Mouse (Mus musculus) spleen, adult 2 months (tissue): Measurements from ENCODE around the gene Tmem221. TPM values are rescaled to one million over a fixed set of nuclear protein-coding genes. Genes with fewer than 3 reads are reported as not detected.

Experiments used
- DNase-seq, 2 experiments: peaks; one replicate each; pipeline versions ENCODE4 v3.0.0 to v3.0.0-alpha.2; 2012 to 2021; ENCODE audit warnings: low spot score in 2 of 2, low read depth in 1 of 2
- H3K27ac ChIP-seq: fragments of 200-500 bp; 2 replicates; pipeline ENCODE4 v1.5.1; 2012; ENCODE audit warnings: low read length, inconsistent platforms; ENCODE audit not compliant: insufficient read depth
- H3K27me3 ChIP-seq: fragments of 200-500 bp; 2 replicates; pipeline ENCODE4 v1.6.1; 2012; ENCODE audit warnings: mild to moderate bottlenecking, moderate library complexity, low read length, inconsistent platforms; ENCODE audit not compliant: control insufficient read depth, insufficient read depth
- H3K36me3 ChIP-seq: fragments of 200-500 bp; 2 replicates; pipeline ENCODE4 v1.6.1; 2012; ENCODE audit warnings: mild to moderate bottlenecking, low read length, inconsistent platforms; ENCODE audit not compliant: control insufficient read depth, insufficient read depth
- H3K4me1 ChIP-seq: fragments of 200-500 bp; 2 replicates; pipeline ENCODE4 v1.6.1; 2011; ENCODE audit warnings: inconsistent platforms; ENCODE audit not compliant: control insufficient read depth, insufficient read depth, insufficient read length
- H3K4me3 ChIP-seq: fragments of 200-500 bp; 2 replicates; pipeline ENCODE4 v1.5.1; 2011; ENCODE audit warnings: mild to moderate bottlenecking, inconsistent platforms; ENCODE audit not compliant: insufficient read depth, insufficient read length; ENCODE audit errors: extremely low read depth
- CTCF ChIP-seq: fragments of 200-500 bp; IDR thresholded peaks from 2 replicates; pipeline ENCODE4 v1.5.1; 2011; ENCODE audit warnings: mild to moderate bottlenecking, inconsistent platforms; ENCODE audit not compliant: insufficient read depth, insufficient read length, insufficient replicate concordance; ENCODE audit errors: extremely low read depth
- POLR2A ChIP-seq: fragments of 200-500 bp; IDR thresholded peaks from 2 replicates; pipeline ENCODE4 v1.6.1; 2011; ENCODE audit warnings: low read depth, low read length, inconsistent platforms
- WGBS: fragments of 180-500 bp; shearing (Covaris S2); methylation state at CpG from one replicate; pipeline ENCODE4 v1.1.7; 2018; 5-methylcytosine and 5-hydroxymethylcytosine counted together
- polyA plus RNA-seq: library from polyadenylated mRNA; depleted of rRNA; stranded (reverse); fragments of >200 nt; gene quantifications from 2 replicates; pipeline ENCODE4 v1.2.3, GENCODE M21; 2012; rRNA removed

Gene Tmem221
- polyA plus RNA-seq, 1 experiment = 8.5 TPM

DNA sequence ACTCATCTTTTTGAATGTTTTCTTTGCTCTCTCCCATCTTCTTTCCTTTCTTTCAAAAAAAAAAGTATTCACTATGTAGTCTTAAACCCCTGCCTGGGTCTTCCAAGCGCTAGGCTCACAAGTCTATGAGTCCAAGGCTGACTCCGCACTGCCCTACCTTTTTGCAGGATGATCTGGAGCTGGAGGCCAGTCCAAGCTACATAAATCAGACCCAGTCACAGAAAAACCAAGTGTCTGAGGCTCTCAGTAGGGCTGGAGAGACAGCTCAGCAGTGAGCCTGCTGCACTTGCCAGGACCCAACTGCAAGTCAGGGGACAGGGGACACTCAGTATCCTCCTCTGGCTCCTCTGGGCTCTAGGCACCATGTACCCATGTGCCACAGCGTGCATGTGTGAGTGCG is 54.3 kb downstream of the Tmem221 start:
- DNase-seq = no peak
- Histone ChIP-seq H3K27me3 (no peaks in the 10 kb centered on the region), H3K4me3 (no peak overlapping the region), H3K36me3 (no peaks in the 10 kb centered on the region), H3K4me1 (no peaks in the 10 kb centered on the region; the same call in 1 of the 2 replicates), H3K27ac (no peak overlapping the region; the same call in 1 of the 2 replicates)
- TF ChIP-seq CTCF = no peak
- TF ChIP-seq POLR2A = no peak
- 92% methylated on average over 4 of the region's 4 CpGs for WGBS

Other genes with a start within 250 kb of the Tmem221 start
- gene Use1, start 192.0 kb downstream of the Tmem221 start, polyA plus RNA-seq = 104 and 113 TPM in 2 replicates
- 16.8 and 20.6 TPM in 2 replicates for gene Ocel1, start 187.6 kb downstream of the Tmem221 start, polyA plus RNA-seq
- gene Nr2f6, start 176.9 kb downstream of the Tmem221 start, polyA plus RNA-seq = 59.4 and 88.0 TPM in 2 replicates
- 14.7 and 18.4 TPM in 2 replicates for gene Ushbp1, start 163.1 kb downstream of the Tmem221 start, polyA plus RNA-seq
- 104 and 128 TPM in 2 replicates for gene Babam1, start 162.0 kb downstream of the Tmem221 start, polyA plus RNA-seq
- gene Ankle1, start 152.9 kb downstream of the Tmem221 start, polyA plus RNA-seq = 15.0 and 19.4 TPM in 2 replicates
- 55.1 and 75.0 TPM in 2 replicates for gene Abhd8, start 95.2 kb downstream of the Tmem221 start, polyA plus RNA-seq
- 46.4 and 69.8 TPM in 2 replicates for gene Mrpl34, start 93.9 kb downstream of the Tmem221 start, polyA plus RNA-seq
- 67.8 and 83.4 TPM in 2 replicates for gene Dda1, start 89.7 kb downstream of the Tmem221 start, polyA plus RNA-seq
- 15.1 and 20.2 TPM in 2 replicates for gene Ano8, start 72.9 kb downstream of the Tmem221 start, polyA plus RNA-seq
- gene Gtpbp3, start 70.8 kb downstream of the Tmem221 start, polyA plus RNA-seq = 26.3 and 33.3 TPM in 2 replicates
- gene Plvap, start 47.1 kb downstream of the Tmem221 start, polyA plus RNA-seq = 383 and 496 TPM in 2 replicates
- gene Ccdc194, start 33.2 kb downstream of the Tmem221 start, polyA plus RNA-seq = 0.08 and 0.11 TPM in 2 replicates
- 371 and 457 TPM in 2 replicates for gene Bst2, start 21.4 kb downstream of the Tmem221 start, polyA plus RNA-seq
- gene Mvb12a, start 15.9 kb downstream of the Tmem221 start, polyA plus RNA-seq = 89.9 and 119 TPM in 2 replicates
- not detected in 2 replicates for gene Nxnl1, start 7.7 kb upstream of the Tmem221 start, polyA plus RNA-seq
- 38.2 and 47.0 TPM in 2 replicates for gene Slc27a1, start 10.0 kb upstream of the Tmem221 start, polyA plus RNA-seq
- 171 and 224 TPM in 2 replicates for gene Pgls, start 33.3 kb upstream of the Tmem221 start, polyA plus RNA-seq
- gene Fam129c, start 38.8 kb upstream of the Tmem221 start, polyA plus RNA-seq = 115 and 173 TPM in 2 replicates
- 159 and 216 TPM in 2 replicates for gene Colgalt1, start 52.1 kb upstream of the Tmem221 start, polyA plus RNA-seq
- gene Unc13a, start 112.9 kb upstream of the Tmem221 start, polyA plus RNA-seq = 0.47 and 0.54 TPM in 2 replicates
- 62.6 and 81.5 TPM in 2 replicates for gene Jak3, start 117.4 kb upstream of the Tmem221 start, polyA plus RNA-seq
- 52.4 and 70.9 TPM in 2 replicates for gene Insl3, start 130.3 kb upstream of the Tmem221 start, polyA plus RNA-seq
- gene B3gnt3, start 142.9 kb upstream of the Tmem221 start, polyA plus RNA-seq = 5.2 and 5.6 TPM in 2 replicates
- gene Fcho1, start 166.8 kb upstream of the Tmem221 start, polyA plus RNA-seq = 247 and 301 TPM in 2 replicates